Mouse (Mus musculus) gastrocnemius, postnatal 25 days (tissue): ENCODE results near the gene Pop4. TPM values are rescaled to one million over a fixed set of nuclear protein-coding genes. Genes with fewer than 3 reads are reported as not detected.
"Not testable (repeated sequence)": the region's sequence is repeated elsewhere in the genome, so short reads cannot be mapped to it uniquely, and the experiment has no call there.

Experiments used
- DNase-seq: peaks from one replicate; pipeline ENCODE4 v3.0.0; 2022
- long read RNA-seq, 2 experiments: library from polyadenylated mRNA; stranded (forward); transcript quantifications; one replicate each; pipeline ENCODE4 v2.0.0; 2021
- total RNA-seq, 2 experiments: library from RNA; stranded (reverse); gene quantifications; 1 replicate in 1 of 2; 2 replicates in 1 of 2; pipeline ENCODE4 v1.2.3; 2021

Pop4 gene
- total RNA-seq: 1 to 10 TPM; 8.3 to 9.0 TPM
- long read RNA-seq, experiment 1, transcript Pop4-201 (7 exons, 2,113 nt): major isoform, 10 of 12 reads
- long read RNA-seq, experiment 1, partial matches to known transcripts: 0 of 12 reads
- long read RNA-seq, experiment 1, other reads (novel, unspliced or antisense): 2 of 12 reads
- long read RNA-seq, experiment 2, transcript Pop4-201 (7 exons, 2,113 nt): major isoform, 5 of 8 reads
- long read RNA-seq, experiment 2, partial matches to known transcripts: 0 of 8 reads
- long read RNA-seq, experiment 2, other reads (novel, unspliced or antisense): 3 of 8 reads

GRCm38 (mm10) chr7:38270703-38271510 is at the start of gene Pop4:
TSS of gene Pop4 (minus strand) at chr7:38271423.
- DNase-seq: peak; percentile 87

- DNase-seq: no peak
Observed at GRCm38 (mm10) chr7:38320641-38321040, 49.4 kb upstream of the Pop4 start.

- DNase-seq: not testable (repeated sequence)
Observed at GRCm38 (mm10) chr7:38282192-38282591, 11.0 kb upstream of the Pop4 start.

- no peak for DNase-seq
Observed at GRCm38 (mm10) chr7:38272551-38272950, 1.3 kb upstream of the Pop4 start.

GRCm38 (mm10) chr7:38271859-38272258 is 636 bp upstream of the Pop4 start:
- DNase-seq: no peak

GRCm38 (mm10) chr7:38271511-38271811 is 238 bp upstream of the Pop4 start:
- no peak for DNase-seq

- DNase-seq: peak; percentile 47
Observed at GRCm38 (mm10) chr7:38267006-38267680, 4.1 kb downstream of the Pop4 start.

- no peak for DNase-seq
Observed at GRCm38 (mm10) chr7:38262406-38262805, 8.8 kb downstream of the Pop4 start.

- no peak for DNase-seq
Observed at GRCm38 (mm10) chr7:38259631-38260030, 11.6 kb downstream of the Pop4 start.

GRCm38 (mm10) chr7:38253441-38253840 is 17.8 kb downstream of the Pop4 start:
- no peak for DNase-seq

- peak; percentile 35 for DNase-seq
Observed at GRCm38 (mm10) chr7:38251494-38252216, 19.6 kb downstream of the Pop4 start.

- DNase-seq: no peak
Observed at GRCm38 (mm10) chr7:38242417-38242816, 28.8 kb downstream of the Pop4 start.

- DNase-seq: no peak
Observed at GRCm38 (mm10) chr7:38237140-38237539, 34.1 kb downstream of the Pop4 start.

- no peak for DNase-seq
Observed at GRCm38 (mm10) chr7:38236400-38237105, 34.7 kb downstream of the Pop4 start.

- DNase-seq: peak; percentile 82
Observed at GRCm38 (mm10) chr7:38230285-38230684, 40.9 kb downstream of the Pop4 start.

GRCm38 (mm10) chr7:38228329-38228728 is 42.9 kb downstream of the Pop4 start:
- DNase-seq: no peak

- DNase-seq: peak; percentile 95
Observed at GRCm38 (mm10) chr7:38227900-38228298, 43.3 kb downstream of the Pop4 start, which contains the start of gene Plekhf1. TSS of gene Plekhf1 (minus strand) at chr7:38228016.

- peak; percentile 95 for DNase-seq
Observed at GRCm38 (mm10) chr7:38227181-38227899, 43.9 kb downstream of the Pop4 start.

- DNase-seq: no peak
Observed at GRCm38 (mm10) chr7:38226226-38226625, 45.0 kb downstream of the Pop4 start.

- peak; percentile 81 for DNase-seq
Observed at GRCm38 (mm10) chr7:38224577-38225369, 46.5 kb downstream of the Pop4 start.
